Mouse (Mus musculus) lung, postnatal 0 days (tissue): Measurements from ENCODE around the gene Chit1. TPM values are rescaled to one million over a fixed set of nuclear protein-coding genes. Genes with fewer than 3 reads are reported as not detected.

Experiments used
- ATAC-seq: fragments of 200-750 bp; cut with Nextera tagmentation; 2 replicates; pipeline ENCODE4 v1.8.0; 2017; ENCODE audit warnings: moderate library complexity
- DNase-seq: peaks from one replicate; pipeline ENCODE4 v3.0.0-alpha.2; 2016; ENCODE audit warnings: low spot score
- H3K27ac ChIP-seq: fragments of 300-500 bp; sonication (generic); 2 replicates; pipeline ENCODE4 v1.5.1; 2014; ENCODE audit warnings: antibody characterized with exemption, mild to moderate bottlenecking, low read length, mixed read lengths
- H3K27me3 ChIP-seq: fragments of 300-500 bp; sonication (generic); replicated peaks from 2 replicates; pipeline ENCODE4 v1.6.1; 2014; ENCODE audit warnings: low read length, mixed read lengths; ENCODE audit not compliant: insufficient read depth
- H3K36me3 ChIP-seq: fragments of 300-500 bp; sonication (generic); 2 replicates; pipeline ENCODE4 v1.6.1; 2014; ENCODE audit warnings: low read length, mixed read lengths; ENCODE audit not compliant: insufficient read depth
- H3K4me1 ChIP-seq: fragments of 300-500 bp; sonication (generic); 2 replicates; pipeline ENCODE4 v1.6.1; 2014; ENCODE audit warnings: antibody characterized with exemption, low read depth, low read length, mixed read lengths; ENCODE audit not compliant: insufficient read depth
- H3K4me2 ChIP-seq: fragments of 300-500 bp; sonication (generic); replicated peaks from 2 replicates; pipeline ENCODE4 v1.6.1; 2014; ENCODE audit warnings: low read depth, mild to moderate bottlenecking, low read length, moderate library complexity, mixed read lengths
- H3K4me3 ChIP-seq: fragments of 300-500 bp; sonication (generic); 2 replicates; pipeline ENCODE4 v1.5.1; 2014; ENCODE audit warnings: low read depth, low read length
- H3K9ac ChIP-seq: fragments of 300-500 bp; sonication (generic); replicated peaks from 2 replicates; pipeline ENCODE4 v1.6.1; 2014; ENCODE audit warnings: low read depth, mild to moderate bottlenecking
- H3K9me3 ChIP-seq: fragments of 300-500 bp; sonication (generic); 2 replicates; pipeline ENCODE4 v1.6.1; 2016; ENCODE audit warnings: low read length, mixed read lengths
- CTCF ChIP-seq: IDR thresholded peaks from 2 replicates; pipeline ENCODE4 v1.5.1; 2016; ENCODE audit warnings: antibody characterized with exemption, mild to moderate bottlenecking
- EP300 ChIP-seq: IDR thresholded peaks from 2 replicates; pipeline ENCODE4 v1.6.1; 2016; ENCODE audit warnings: antibody characterized with exemption, mild to moderate bottlenecking, control low read depth
- WGBS: fragments of 180-500 bp; shearing (Covaris S2); extraction: QIAGEN DNeasy Blood & Tissue Kit; methylation state at CpG from one replicate; pipeline ENCODE4 v1.1.7; 2014; 5-methylcytosine and 5-hydroxymethylcytosine counted together
- polyA plus RNA-seq: library from polyadenylated mRNA; unstranded; fragments of >200 nt; fragmentation: Nextera tagmentation; extraction: Ambion mirVana; gene quantifications from 2 replicates; pipeline ENCODE4 v1.2.1, GENCODE M21; 2015

Chit1 gene
- polyA plus RNA-seq, 1 experiment from 2014 or later: 0.29 TPM

- Histone ChIP-seq H3K27me3 (no peaks in the 10 kb centered on the region), H3K4me3 (no peak overlapping the region), H3K9ac (0 out of 2 replicates have a peak overlapping the region, but pooled peaks have one; percentile 12), H3K4me2 (no peak overlapping the region), H3K9me3 (no peaks in the 10 kb centered on the region), H3K36me3 (no peaks in the 10 kb centered on the region), H3K27ac (peak overlapping the region; percentile 68), H3K4me1 (peaks cover 17% of the 10 kb centered on the region)
- 34% methylated on average over 4 of the region's 4 CpGs for WGBS
- peak; percentile 50 for DNase-seq
- ATAC-seq: peak; percentile 73
- TF ChIP-seq EP300 (peak; percentile 74; the same call in 1 of the 2 replicates), CTCF (no peak)
Measured at GRCm38 (mm10) chr1:134195979-134196378, 84.9 kb downstream of the Chit1 start.

- H3K4me2 ChIP-seq: no peak overlapping the region
- no peaks in the 10 kb centered on the region for H3K9me3 ChIP-seq
- no peak overlapping the region for H3K4me3 ChIP-seq
- H3K27ac ChIP-seq: peak overlapping the region; percentile 68
- H3K4me1 ChIP-seq: peaks cover 17% of the 10 kb centered on the region
- 64% methylated on average over 4 of the region's 4 CpGs for WGBS
- ATAC-seq (peak; percentile 55), DNase-seq (peak; percentile 86)
- TF ChIP-seq CTCF: peak; percentile 89
- TF ChIP-seq EP300: no peak
- no peak overlapping the region for H3K9ac ChIP-seq
- no peaks in the 10 kb centered on the region for H3K36me3 ChIP-seq
- no peaks in the 10 kb centered on the region for H3K27me3 ChIP-seq
Measured at GRCm38 (mm10) chr1:134196386-134196785, 85.3 kb downstream of the Chit1 start.

GRCm38 (mm10) chr1:134197325-134197982 lies 86.4 kb downstream of the Chit1 start:
- H3K4me3 ChIP-seq: no peak overlapping the region
- H3K27ac ChIP-seq: peak overlapping the region; percentile 28; the same call in 1 of the 2 replicates
- H3K9ac ChIP-seq: no peak overlapping the region
- DNase-seq (no peak), ATAC-seq (no peak)
- H3K4me1 ChIP-seq: peaks cover 20% of the 10 kb centered on the region
- no peaks in the 10 kb centered on the region for H3K36me3 ChIP-seq
- TF ChIP-seq EP300: no peak
- TF ChIP-seq CTCF: peak; percentile 35; the same call in 1 of the 2 replicates
- no peaks in the 10 kb centered on the region for H3K27me3 ChIP-seq
- WGBS: 79% methylated on average over 15 of the region's 15 CpGs
- no peaks in the 10 kb centered on the region for H3K9me3 ChIP-seq
- H3K4me2 ChIP-seq: no peak overlapping the region

- DNase-seq: peak; percentile 73
- Histone ChIP-seq H3K4me1 (peaks cover 17% of the 10 kb centered on the region; the same call in 1 of the 2 replicates), H3K27me3 (no peaks in the 10 kb centered on the region), H3K4me2 (no peak overlapping the region), H3K9ac (no peak overlapping the region), H3K27ac (peak overlapping the region; percentile 28; the same call in 1 of the 2 replicates), H3K36me3 (no peaks in the 10 kb centered on the region), H3K9me3 (no peaks in the 10 kb centered on the region), H3K4me3 (no peak overlapping the region)
- ATAC-seq: peak; percentile 57
- 67% methylated on average over 12 of the region's 12 CpGs for WGBS
- peak; percentile 51; the same call in 1 of the 2 replicates for TF ChIP-seq EP300
- TF ChIP-seq CTCF: no peak
Measured at GRCm38 (mm10) chr1:134198197-134198995, 87.4 kb downstream of the Chit1 start.

GRCm38 (mm10) chr1:134200481-134200880 lies 89.4 kb downstream of the Chit1 start:
- no peak overlapping the region for H3K4me2 ChIP-seq
- no peaks in the 10 kb centered on the region for H3K27me3 ChIP-seq
- no peak overlapping the region for H3K4me3 ChIP-seq
- H3K9me3 ChIP-seq: no peaks in the 10 kb centered on the region
- H3K4me1 ChIP-seq: peaks cover 15% of the 10 kb centered on the region; the same call in 1 of the 2 replicates
- no peaks in the 10 kb centered on the region for H3K36me3 ChIP-seq
- no peak for DNase-seq
- 52% methylated on average over 2 of the region's 2 CpGs for whole genome bisulfite sequencing
- H3K27ac ChIP-seq: no peak overlapping the region
- H3K9ac ChIP-seq: no peak overlapping the region
- no peak for TF ChIP-seq EP300
- TF ChIP-seq CTCF: no peak
- no peak for ATAC-seq

Other genes starting within 250 kb of the Chit1 start
- 0.15 and 0.31 TPM in 2 replicates for gene Optc, start 203.2 kb upstream of the Chit1 start, polyA plus RNA-seq
- gene Prelp, start 189.8 kb upstream of the Chit1 start, polyA plus RNA-seq: 6.4 and 7.1 TPM in 2 replicates
- 9.7 and 10.0 TPM in 2 replicates for gene Fmod, start 74.0 kb upstream of the Chit1 start, polyA plus RNA-seq
- gene Btg2, start 32.1 kb upstream of the Chit1 start, polyA plus RNA-seq: 177 and 184 TPM in 2 replicates
- gene Chil1, start 70.9 kb downstream of the Chit1 start, polyA plus RNA-seq: 550 and 782 TPM in 2 replicates
- 0.18 and 0.38 TPM in 2 replicates for gene Mybph, start 82.2 kb downstream of the Chit1 start, polyA plus RNA-seq
- gene Adora1, start 124.2 kb downstream of the Chit1 start, polyA plus RNA-seq: 4.8 and 4.9 TPM in 2 replicates
- gene Myog, start 178.7 kb downstream of the Chit1 start, polyA plus RNA-seq: not detected in 2 replicates
- 4.5 TPM in 2 replicates for gene Ppfia4, start 221.7 kb downstream of the Chit1 start, polyA plus RNA-seq